Mouse (Mus musculus) neural tube, embryonic 11.5 days (tissue): Measurements from ENCODE around the gene Zfp1. TPM values are rescaled to one million over a fixed set of nuclear protein-coding genes. Genes with fewer than 3 reads are reported as not detected.

Source experiments
- ATAC-seq: fragments of 200-750 bp; cut with Nextera tagmentation; 2 replicates; pipeline ENCODE4 v1.8.0; 2017; ENCODE audit warnings: moderate number of reproducible peaks, mild to moderate bottlenecking, moderate TSS enrichment, moderate library complexity; ENCODE audit not compliant: insufficient read depth, low FRiP score, low TSS enrichment
- DNase-seq: peaks from one replicate; pipeline ENCODE4 v3.0.0-alpha.2; 2015; ENCODE audit warnings: low spot score
- H3K27ac ChIP-seq: fragments of 300-500 bp; sonication (generic); 2 replicates; pipeline ENCODE4 v1.5.1; 2014; ENCODE audit warnings: low read depth, mild to moderate bottlenecking, low read length
- H3K27me3 ChIP-seq: fragments of 300-500 bp; sonication (generic); 2 replicates; pipeline ENCODE4 v1.6.1; 2014; ENCODE audit warnings: mild to moderate bottlenecking, low read length, mixed read lengths; ENCODE audit not compliant: control insufficient read depth, insufficient read depth
- H3K36me3 ChIP-seq: fragments of 300-500 bp; sonication (generic); 2 replicates; pipeline ENCODE4 v1.6.1; 2014; ENCODE audit warnings: mild to moderate bottlenecking, low read length, moderate library complexity, mixed read lengths; ENCODE audit not compliant: control insufficient read depth, insufficient read depth
- H3K4me1 ChIP-seq: fragments of 300-500 bp; sonication (generic); 2 replicates; pipeline ENCODE4 v1.6.1; 2014; ENCODE audit warnings: low read length, mixed read lengths; ENCODE audit not compliant: control insufficient read depth, insufficient read depth
- H3K4me2 ChIP-seq: fragments of 300-500 bp; sonication (generic); 2 replicates; pipeline ENCODE4 v1.6.1; 2014; ENCODE audit warnings: low read depth, mild to moderate bottlenecking, moderate library complexity
- H3K4me3 ChIP-seq: fragments of 300-500 bp; sonication (generic); 2 replicates; pipeline ENCODE4 v1.5.1; 2014; ENCODE audit warnings: low read depth, low read length
- H3K9ac ChIP-seq: fragments of 300-500 bp; sonication (generic); 2 replicates; pipeline ENCODE4 v1.6.1; 2014; ENCODE audit warnings: mild to moderate bottlenecking, low read length
- H3K9me3 ChIP-seq: fragments of 300-500 bp; sonication (generic); 2 replicates; pipeline ENCODE4 v1.6.1; 2016; ENCODE audit warnings: low read length; ENCODE audit not compliant: control insufficient read depth
- WGBS: fragments of 180-500 bp; shearing (Covaris S2); extraction: QIAGEN DNeasy Blood & Tissue Kit; methylation state at CpG from one replicate; pipeline ENCODE4 v1.1.7; 2014; 5-methylcytosine and 5-hydroxymethylcytosine counted together
- polyA plus RNA-seq: library from polyadenylated mRNA; unstranded; fragments of >200 nt; fragmentation: Nextera tagmentation; extraction: Ambion mirVana; gene quantifications from 2 replicates; pipeline ENCODE4 v1.2.1, GENCODE M21; 2014

Gene Zfp1
- polyA plus RNA-seq, 1 experiment from 2014 or later: 22.3 TPM

DNA sequence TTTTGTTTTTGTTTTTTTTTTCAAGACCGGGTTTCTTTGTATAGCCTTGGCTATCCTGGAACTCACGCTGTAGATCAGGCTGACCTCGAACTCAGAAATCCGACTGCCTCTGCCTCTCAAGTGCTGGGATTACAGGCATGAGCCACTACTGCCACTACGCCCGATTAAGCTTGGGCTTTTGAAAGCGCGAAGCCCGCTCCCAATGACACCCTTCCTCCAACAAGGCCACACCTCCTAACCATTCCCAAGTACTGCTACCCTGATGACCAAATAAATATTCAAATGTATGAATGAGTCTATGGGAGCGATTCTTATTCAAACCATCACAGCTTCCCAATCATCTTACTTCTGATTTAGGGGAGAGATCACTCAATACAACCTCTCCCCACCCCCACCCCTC is 54.5 kb downstream of the Zfp1 start:
- no peak overlapping the region for H3K27ac ChIP-seq
- no peak for DNase-seq
- no peak overlapping the region for H3K4me2 ChIP-seq
- WGBS: 82% methylated on average over 10 of the region's 10 CpGs
- no peak overlapping the region for H3K9ac ChIP-seq
- no peaks in the 10 kb centered on the region for H3K36me3 ChIP-seq
- no peak overlapping the region for H3K4me3 ChIP-seq
- H3K27me3 ChIP-seq: no peaks in the 10 kb centered on the region
- no peaks in the 10 kb centered on the region for H3K9me3 ChIP-seq
- ATAC-seq: no peak
- no peaks in the 10 kb centered on the region; the same call in 1 of the 2 replicates for H3K4me1 ChIP-seq

DNA sequence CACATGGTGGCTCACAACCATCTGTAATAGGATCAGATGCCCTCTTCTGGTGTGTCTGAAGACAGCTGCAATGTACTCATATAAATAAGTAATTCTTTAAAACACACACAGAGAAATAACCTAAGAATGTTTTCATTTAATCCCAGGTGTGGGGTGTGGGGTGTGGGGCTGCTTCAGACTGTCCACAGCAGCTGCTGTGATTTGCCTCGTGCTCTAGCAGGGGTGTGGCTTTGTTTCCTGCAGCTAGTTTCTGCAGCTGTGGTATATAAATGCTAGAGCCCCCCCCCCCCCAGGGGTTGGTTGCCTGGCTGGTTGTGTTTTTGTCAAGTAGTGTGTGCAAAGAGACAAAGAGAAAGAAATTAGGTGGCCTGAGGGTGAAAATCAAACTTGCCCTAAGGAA is 55.8 kb downstream of the Zfp1 start:
- no peaks in the 10 kb centered on the region for H3K4me1 ChIP-seq
- no peaks in the 10 kb centered on the region for H3K9me3 ChIP-seq
- ATAC-seq (no peak), DNase-seq (no peak)
- H3K4me3 ChIP-seq: no peak overlapping the region
- H3K4me2 ChIP-seq: no peak overlapping the region
- H3K9ac ChIP-seq: no peak overlapping the region
- no peaks in the 10 kb centered on the region for H3K36me3 ChIP-seq
- no peaks in the 10 kb centered on the region for H3K27me3 ChIP-seq
- 39% methylated on average over 1 of the region's 1 CpGs for WGBS
- H3K27ac ChIP-seq: no peak overlapping the region

DNA sequence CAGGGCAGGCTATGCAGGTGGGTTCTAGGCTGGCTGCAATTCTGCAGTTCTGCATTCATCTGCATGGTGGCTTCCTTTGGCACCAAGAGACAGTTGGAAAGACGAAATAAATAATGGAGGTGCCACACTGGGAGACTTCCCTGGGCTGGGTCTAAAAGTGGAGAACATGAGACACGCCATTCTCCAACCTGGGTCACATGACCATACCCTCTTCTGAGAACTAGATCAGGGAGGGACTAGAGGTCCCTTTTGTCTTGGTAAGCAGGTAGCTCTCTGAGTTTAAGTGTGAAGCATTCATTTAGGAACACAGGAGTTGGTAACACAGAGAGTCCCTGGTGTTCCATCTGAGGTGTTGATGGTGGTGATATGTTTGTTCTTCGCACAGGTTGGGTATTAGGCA is 57.0 kb downstream of the Zfp1 start:
- H3K27me3 ChIP-seq: no peaks in the 10 kb centered on the region
- no peak overlapping the region for H3K9ac ChIP-seq
- DNase-seq (no peak), ATAC-seq (no peak)
- no peak overlapping the region for H3K27ac ChIP-seq
- H3K4me2 ChIP-seq: no peak overlapping the region
- no peak overlapping the region for H3K4me3 ChIP-seq
- WGBS: 83% methylated on average over 3 of the region's 3 CpGs
- H3K9me3 ChIP-seq: no peaks in the 10 kb centered on the region
- no peaks in the 10 kb centered on the region for H3K36me3 ChIP-seq
- H3K4me1 ChIP-seq: no peaks in the 10 kb centered on the region

DNA sequence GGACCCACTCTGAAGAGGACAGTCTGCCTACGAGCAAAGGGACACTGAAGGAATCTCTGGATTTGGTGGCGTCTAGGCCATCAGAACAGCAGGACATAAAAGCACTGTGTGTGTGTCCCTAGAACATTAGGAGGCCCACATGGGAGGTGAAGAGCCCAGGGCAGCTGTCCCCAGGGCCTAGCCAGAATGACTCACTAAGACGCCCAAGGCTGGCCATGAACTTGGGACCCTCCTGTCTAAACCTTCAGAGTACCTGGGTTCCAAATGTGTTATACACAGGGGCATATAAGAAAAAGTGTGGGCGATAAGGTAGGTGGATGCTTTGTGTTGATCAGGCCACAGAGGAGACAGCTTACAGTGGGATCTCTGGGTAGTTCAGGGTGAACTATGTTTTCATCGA is 57.5 kb downstream of the Zfp1 start:
- WGBS: 86% methylated on average over 5 of the region's 5 CpGs
- no peaks in the 10 kb centered on the region for H3K27me3 ChIP-seq
- H3K4me2 ChIP-seq: no peak overlapping the region
- H3K36me3 ChIP-seq: no peaks in the 10 kb centered on the region
- DNase-seq (no peak), ATAC-seq (no peak)
- H3K27ac ChIP-seq: no peak overlapping the region
- H3K9ac ChIP-seq: no peak overlapping the region
- H3K4me3 ChIP-seq: no peak overlapping the region
- no peaks in the 10 kb centered on the region for H3K9me3 ChIP-seq
- no peaks in the 10 kb centered on the region for H3K4me1 ChIP-seq

DNA sequence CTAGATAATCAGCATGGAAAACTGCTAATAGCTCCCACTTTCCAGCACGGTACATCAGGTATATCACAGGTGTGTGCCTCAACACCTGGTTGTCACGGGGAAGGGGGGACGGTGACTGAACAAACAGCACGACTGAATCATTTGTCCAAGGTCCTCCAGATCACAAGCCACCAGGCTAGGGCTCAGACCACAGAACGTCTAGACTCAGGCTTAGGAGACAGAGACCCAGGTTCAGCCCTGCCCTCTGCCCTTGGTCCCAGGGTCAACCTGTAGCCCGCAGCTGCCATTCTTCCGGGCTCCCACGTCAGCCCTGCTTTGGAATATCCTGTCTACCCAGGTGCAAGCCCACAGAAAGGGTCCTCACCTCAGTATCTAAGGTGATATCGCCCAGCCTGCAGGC is 58.2 kb downstream of the Zfp1 start:
- Histone ChIP-seq H3K9me3 (no peaks in the 10 kb centered on the region), H3K27ac (no peak overlapping the region), H3K9ac (no peak overlapping the region), H3K4me1 (no peaks in the 10 kb centered on the region), H3K27me3 (no peaks in the 10 kb centered on the region), H3K4me3 (no peak overlapping the region), H3K4me2 (no peak overlapping the region), H3K36me3 (no peaks in the 10 kb centered on the region)
- DNase-seq (no peak), ATAC-seq (no peak)
- whole genome bisulfite sequencing: 87% methylated on average over 9 of the region's 9 CpGs

DNA sequence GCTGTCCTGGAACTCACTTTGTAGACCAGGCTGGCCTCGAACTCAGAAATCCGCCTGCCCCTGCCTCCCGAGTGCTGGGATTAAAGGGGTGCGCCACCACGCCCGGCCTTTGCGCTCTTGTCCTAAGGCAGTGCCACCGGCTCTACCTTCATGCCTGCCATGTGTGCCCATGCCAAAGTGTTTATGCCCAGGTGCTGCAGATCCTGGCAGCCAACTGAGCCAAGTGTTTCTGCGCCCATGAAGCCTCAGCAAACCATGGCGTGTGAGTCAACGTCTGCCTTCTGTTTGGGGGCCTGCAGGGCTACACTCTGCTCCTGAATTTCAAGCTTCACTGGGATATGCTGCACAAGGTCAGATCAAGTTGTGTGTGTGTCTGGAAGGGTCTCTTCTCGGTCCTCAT is 61.4 kb downstream of the Zfp1 start:
- DNase-seq (no peak), ATAC-seq (no peak)
- H3K4me3 ChIP-seq: no peak overlapping the region
- H3K4me1 ChIP-seq: no peaks in the 10 kb centered on the region
- H3K27ac ChIP-seq: no peak overlapping the region
- H3K36me3 ChIP-seq: 0 out of 2 replicates have a peak, but pooled peaks cover 2% of the 10 kb centered on the region
- WGBS: 91% methylated on average over 12 of the region's 12 CpGs
- no peaks in the 10 kb centered on the region for H3K9me3 ChIP-seq
- no peak overlapping the region for H3K4me2 ChIP-seq
- H3K27me3 ChIP-seq: no peaks in the 10 kb centered on the region
- no peak overlapping the region for H3K9ac ChIP-seq

DNA sequence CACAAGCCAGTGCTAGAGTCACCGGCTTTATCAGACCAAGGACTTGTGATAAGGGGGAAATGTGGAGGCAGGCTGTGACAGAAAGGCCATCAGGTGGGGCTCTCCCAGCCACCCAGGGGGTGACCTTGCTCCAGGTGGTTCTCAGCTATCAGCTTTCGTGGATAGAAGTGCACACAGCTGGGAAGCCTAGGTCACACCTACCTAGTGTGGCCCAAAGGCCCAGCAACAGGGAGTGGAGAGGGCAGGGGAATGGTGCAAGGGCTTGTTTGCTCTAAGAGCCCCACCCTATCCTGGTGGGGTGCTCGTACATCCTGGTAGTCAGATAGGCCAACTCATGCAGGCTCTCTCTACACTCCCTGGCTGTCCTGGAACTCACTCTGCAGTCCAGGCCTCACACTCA is 62.0 kb downstream of the Zfp1 start:
- no peak overlapping the region for H3K27ac ChIP-seq
- no peaks in the 10 kb centered on the region for H3K4me1 ChIP-seq
- no peak for ATAC-seq
- no peaks in the 10 kb centered on the region for H3K27me3 ChIP-seq
- no peak overlapping the region for H3K4me2 ChIP-seq
- no peak overlapping the region for H3K4me3 ChIP-seq
- DNase-seq: no peak
- H3K9ac ChIP-seq: no peak overlapping the region
- no peaks in the 10 kb centered on the region for H3K9me3 ChIP-seq
- WGBS: 76% methylated on average over 3 of the region's 3 CpGs
- H3K36me3 ChIP-seq: peaks cover 5% of the 10 kb centered on the region

DNA sequence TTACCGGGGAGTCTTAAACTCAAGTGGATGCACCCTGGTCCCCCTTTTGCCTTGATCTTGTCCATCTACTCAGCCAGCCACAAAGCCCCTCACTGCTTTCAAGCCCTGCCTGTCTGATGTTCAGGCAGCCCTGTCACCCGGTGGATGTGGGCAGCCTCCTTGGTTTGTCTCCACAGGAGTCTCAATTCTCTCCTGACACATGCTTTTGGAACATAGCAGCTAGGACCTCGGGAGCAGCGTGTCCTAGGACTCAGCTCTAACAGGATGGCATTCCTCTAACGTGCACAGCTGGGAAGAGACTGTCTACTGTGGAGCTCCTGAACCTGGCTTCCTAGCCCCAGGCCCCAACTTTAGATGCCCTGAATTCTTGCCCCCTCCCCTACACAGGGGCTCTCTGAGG is 62.5 kb downstream of the Zfp1 start:
- 71% methylated on average over 5 of the region's 5 CpGs for WGBS
- Histone ChIP-seq H3K36me3 (peaks cover 8% of the 10 kb centered on the region), H3K4me3 (no peak overlapping the region), H3K4me2 (no peak overlapping the region), H3K9ac (no peak overlapping the region), H3K4me1 (no peaks in the 10 kb centered on the region), H3K9me3 (no peaks in the 10 kb centered on the region), H3K27me3 (no peaks in the 10 kb centered on the region), H3K27ac (no peak overlapping the region)
- no peak for ATAC-seq
- no peak for DNase-seq

DNA sequence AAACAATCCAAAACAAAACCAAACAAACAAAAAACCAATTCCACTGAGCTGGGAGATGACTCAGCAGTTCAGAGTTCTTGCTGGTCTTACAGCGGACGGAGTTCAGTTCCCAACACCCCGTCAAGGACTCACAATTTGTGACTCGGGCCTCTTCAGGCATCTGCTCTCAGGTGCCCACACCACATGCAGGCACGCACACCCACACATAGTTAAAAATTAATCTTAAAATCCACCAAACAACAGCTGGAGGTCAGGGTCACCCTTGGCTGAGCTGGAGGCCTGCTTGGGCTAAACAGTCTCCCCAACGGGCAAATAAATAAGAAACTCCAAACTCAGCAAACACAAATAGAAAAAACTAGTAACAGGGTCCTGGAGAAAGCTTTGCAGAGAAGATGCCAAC is 65.1 kb downstream of the Zfp1 start:
- Histone ChIP-seq H3K27ac (no peak overlapping the region), H3K4me3 (no peak overlapping the region), H3K9ac (no peak overlapping the region), H3K36me3 (peaks cover 14% of the 10 kb centered on the region), H3K9me3 (no peaks in the 10 kb centered on the region), H3K4me2 (no peak overlapping the region), H3K27me3 (no peaks in the 10 kb centered on the region), H3K4me1 (no peaks in the 10 kb centered on the region)
- DNase-seq (no peak), ATAC-seq (no peak)
- 95% methylated on average over 6 of the region's 6 CpGs for WGBS
